Mouse (Mus musculus) kidney, postnatal 0 days (tissue): ENCODE measurements around the gene Krt5. TPM values are rescaled to one million over a fixed set of nuclear protein-coding genes. Genes with fewer than 3 reads are reported as not detected.

Experiments
- ATAC-seq: fragments of 200-750 bp; cut with Nextera tagmentation; replicated peaks from 2 replicates; pipeline ENCODE4 v1.8.0; 2017; ENCODE audit warnings: low read depth, moderate number of reproducible peaks, moderate TSS enrichment, moderate library complexity; ENCODE audit not compliant: low FRiP score
- DNase-seq: peaks from one replicate; pipeline ENCODE4 v3.0.0-alpha.2; 2016; ENCODE audit warnings: low spot score
- H3K27ac ChIP-seq: fragments of 300-500 bp; sonication (generic); 2 replicates; pipeline ENCODE4 v1.5.1; 2014; ENCODE audit warnings: mild to moderate bottlenecking
- H3K27me3 ChIP-seq: fragments of 300-500 bp; sonication (generic); 2 replicates; pipeline ENCODE4 v1.6.1; 2014; ENCODE audit warnings: low read length, mixed read lengths; ENCODE audit not compliant: insufficient read depth
- H3K36me3 ChIP-seq: fragments of 300-500 bp; sonication (generic); 2 replicates; pipeline ENCODE4 v1.6.1; 2014; ENCODE audit warnings: low read length, mixed read lengths; ENCODE audit not compliant: insufficient read depth
- H3K4me1 ChIP-seq: fragments of 300-500 bp; sonication (generic); replicated peaks from 2 replicates; pipeline ENCODE4 v1.6.1; 2014; ENCODE audit warnings: antibody characterized with exemption, low read length, mixed read lengths; ENCODE audit not compliant: insufficient read depth
- H3K4me2 ChIP-seq: fragments of 300-500 bp; sonication (generic); 2 replicates; pipeline ENCODE4 v1.6.1; 2014; ENCODE audit warnings: mild to moderate bottlenecking, low read length, moderate library complexity, mixed read lengths
- H3K4me3 ChIP-seq: fragments of 300-500 bp; sonication (generic); replicated peaks from 2 replicates; pipeline ENCODE4 v1.5.1; 2014; ENCODE audit warnings: low read depth, low read length
- H3K9ac ChIP-seq: fragments of 300-500 bp; sonication (generic); 2 replicates; pipeline ENCODE4 v1.6.1; 2014; ENCODE audit warnings: low read depth, low read length
- H3K9me3 ChIP-seq: fragments of 300-500 bp; sonication (generic); replicated peaks from 2 replicates; pipeline ENCODE4 v1.6.1; 2016; ENCODE audit warnings: low read length, inconsistent platforms, mixed read lengths
- CTCF ChIP-seq: IDR thresholded peaks from 2 replicates; pipeline ENCODE4 v1.5.1; 2016; ENCODE audit warnings: antibody characterized with exemption, low read depth, mild to moderate bottlenecking, moderate library complexity
- WGBS: fragments of 180-500 bp; shearing (Covaris S2); extraction: QIAGEN DNeasy Blood & Tissue Kit; methylation state at CpG from one replicate; pipeline ENCODE4 v1.1.7; 2014; 5-methylcytosine and 5-hydroxymethylcytosine counted together
- polyA plus RNA-seq: library from polyadenylated mRNA; unstranded; fragments of >200 nt; fragmentation: Nextera tagmentation; extraction: Ambion mirVana; gene quantifications from 2 replicates; pipeline ENCODE4 v1.2.1, GENCODE M21; 2015

Krt5 gene
- polyA plus RNA-seq, 1 experiment from 2014 or later, result 3.0 TPM

DNA sequence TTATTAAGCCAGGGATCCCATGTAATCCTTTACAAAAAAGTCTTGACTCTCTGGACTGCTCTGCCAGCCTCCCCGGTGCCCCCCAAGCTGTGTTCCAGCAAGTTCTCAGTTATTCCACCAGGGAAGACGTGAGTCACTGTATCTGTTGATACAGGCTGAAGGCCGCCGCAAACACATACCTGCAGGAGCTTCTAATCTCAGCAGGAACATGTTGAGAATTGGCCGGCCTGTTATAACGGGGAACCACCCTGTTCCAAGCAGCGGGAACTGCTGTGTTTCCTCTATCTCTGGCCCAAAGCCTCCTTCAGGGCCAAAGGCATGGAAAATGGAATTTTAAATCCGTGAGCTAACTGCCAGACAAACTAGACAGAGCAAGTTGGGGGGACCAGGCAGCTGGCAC lies 1.0 kb upstream of the Krt5 start:
- H3K4me3 ChIP-seq, result no peak overlapping the region
- H3K4me1 ChIP-seq, result no peaks in the 10 kb centered on the region
- H3K36me3 ChIP-seq, result no peaks in the 10 kb centered on the region
- H3K9ac ChIP-seq, result no peak overlapping the region
- no peak overlapping the region for H3K27ac ChIP-seq
- no peaks in the 10 kb centered on the region for H3K27me3 ChIP-seq
- DNase-seq (no peak), ATAC-seq (no peak)
- H3K4me2 ChIP-seq, result no peak overlapping the region
- TF ChIP-seq CTCF, result no peak
- WGBS, result 78% methylated on average over 8 of the region's 8 CpGs
- no peaks in the 10 kb centered on the region for H3K9me3 ChIP-seq

- peak; percentile 43; the same call in 1 of the 2 replicates for TF ChIP-seq CTCF
- 65% methylated on average over 11 of the region's 11 CpGs for WGBS
Observed at GRCm38 (mm10) chr15:101708683-101709082, 4.0 kb downstream of the Krt5 start.

GRCm38 (mm10) chr15:101707454-101707853 lies 5.2 kb downstream of the Krt5 start:
- Histone ChIP-seq H3K36me3 (no peaks in the 10 kb centered on the region), H3K4me2 (no peak overlapping the region), H3K4me3 (no peak overlapping the region), H3K27ac (no peak overlapping the region), H3K9me3 (no peaks in the 10 kb centered on the region), H3K27me3 (no peaks in the 10 kb centered on the region), H3K9ac (no peak overlapping the region), H3K4me1 (no peaks in the 10 kb centered on the region)
- no peak for DNase-seq
- TF ChIP-seq CTCF, result no peak
- ATAC-seq, result no peak
- 83% methylated on average over 9 of the region's 9 CpGs for WGBS

More at GRCm38 (mm10) chr15:101708683-101709082, 4.0 kb downstream of the Krt5 start:
- no peaks in the 10 kb centered on the region for H3K27me3 ChIP-seq
- H3K4me1 ChIP-seq, result no peaks in the 10 kb centered on the region
- no peak overlapping the region for H3K4me3 ChIP-seq
- no peaks in the 10 kb centered on the region for H3K9me3 ChIP-seq
- ATAC-seq, result no peak
- no peaks in the 10 kb centered on the region for H3K36me3 ChIP-seq
- H3K9ac ChIP-seq, result no peak overlapping the region
- no peak overlapping the region for H3K4me2 ChIP-seq
- H3K27ac ChIP-seq, result no peak overlapping the region
- no peak for DNase-seq

- TF ChIP-seq CTCF, result peak; percentile 72
- Histone ChIP-seq H3K27me3 (no peaks in the 10 kb centered on the region), H3K27ac (no peak overlapping the region), H3K9ac (no peak overlapping the region), H3K4me3 (no peak overlapping the region), H3K9me3 (no peaks in the 10 kb centered on the region), H3K4me2 (no peak overlapping the region), H3K4me1 (no peaks in the 10 kb centered on the region), H3K36me3 (no peaks in the 10 kb centered on the region)
- ATAC-seq (no peak), DNase-seq (peak; percentile 80)
- WGBS, result 75% methylated on average over 4 of the region's 4 CpGs
Observed at GRCm38 (mm10) chr15:101704066-101704465, 8.6 kb downstream of the Krt5 start.

- no peak for ATAC-seq
Observed at GRCm38 (mm10) chr15:101702380-101702779, 10.3 kb downstream of the Krt5 start.

GRCm38 (mm10) chr15:101699866-101700265 lies 12.8 kb downstream of the Krt5 start:
- WGBS, result 80% methylated on average over 8 of the region's 8 CpGs
- DNase-seq (no peak), ATAC-seq (no peak)
- no peak overlapping the region for H3K9ac ChIP-seq
- no peaks in the 10 kb centered on the region for H3K27me3 ChIP-seq
- H3K9me3 ChIP-seq, result no peaks in the 10 kb centered on the region
- no peak overlapping the region for H3K4me2 ChIP-seq
- H3K4me1 ChIP-seq, result no peaks in the 10 kb centered on the region
- no peak overlapping the region for H3K27ac ChIP-seq
- H3K36me3 ChIP-seq, result no peaks in the 10 kb centered on the region
- TF ChIP-seq CTCF, result no peak
- H3K4me3 ChIP-seq, result no peak overlapping the region

More at GRCm38 (mm10) chr15:101702380-101702779, 10.3 kb downstream of the Krt5 start:
- H3K4me2 ChIP-seq, result no peak overlapping the region
- no peaks in the 10 kb centered on the region for H3K27me3 ChIP-seq
- H3K4me1 ChIP-seq, result no peaks in the 10 kb centered on the region
- H3K36me3 ChIP-seq, result no peaks in the 10 kb centered on the region
- WGBS, result 16% methylated on average over 2 of the region's 2 CpGs
- no peak for TF ChIP-seq CTCF
- no peak overlapping the region for H3K27ac ChIP-seq
- no peak overlapping the region for H3K4me3 ChIP-seq
- no peak overlapping the region for H3K9ac ChIP-seq
- no peaks in the 10 kb centered on the region for H3K9me3 ChIP-seq
- DNase-seq, result no peak

DNA sequence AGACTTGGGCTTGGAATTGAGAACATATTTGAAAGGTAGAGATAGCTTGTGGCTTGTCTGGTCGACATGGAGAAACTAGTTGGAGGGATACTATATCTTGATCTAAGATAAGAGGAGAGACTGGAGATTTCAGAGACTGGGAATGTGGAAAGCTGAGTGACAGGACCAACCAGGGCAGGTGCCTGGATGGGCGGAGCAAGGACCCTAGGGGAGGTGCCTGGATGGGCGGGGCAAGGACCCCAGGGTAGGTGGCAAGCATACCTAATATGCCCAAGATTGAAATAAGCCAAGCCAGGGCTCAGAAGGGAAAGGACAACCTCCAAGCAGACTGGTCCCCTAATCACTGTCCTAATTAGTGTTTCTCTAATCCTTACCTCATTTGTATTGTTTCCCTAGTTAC lies 13.5 kb downstream of the Krt5 start:
- Histone ChIP-seq H3K4me3 (no peak overlapping the region), H3K27me3 (no peaks in the 10 kb centered on the region), H3K4me1 (no peaks in the 10 kb centered on the region), H3K9ac (no peak overlapping the region), H3K4me2 (no peak overlapping the region), H3K27ac (no peak overlapping the region), H3K9me3 (no peaks in the 10 kb centered on the region), H3K36me3 (no peaks in the 10 kb centered on the region)
- DNase-seq, result no peak
- TF ChIP-seq CTCF, result no peak
- 59% methylated on average over 3 of the region's 3 CpGs for WGBS
- ATAC-seq, result no peak
